Mouse (Mus musculus) embryonic facial prominence, embryonic 12.5 days (tissue): Measurements from ENCODE around the gene App. TPM values are rescaled to one million over a fixed set of nuclear protein-coding genes. Genes with fewer than 3 reads are reported as not detected.

ENCODE experiments used
- ATAC-seq: fragments of 200-750 bp; cut with Nextera tagmentation; 2 replicates; pipeline ENCODE4 v1.8.0; 2017; ENCODE audit not compliant: insufficient number of reproducible peaks, insufficient read depth, low FRiP score, low TSS enrichment
- H3K27ac ChIP-seq: fragments of 300-500 bp; sonication (generic); 2 replicates; pipeline ENCODE4 v1.5.1; 2016; ENCODE audit warnings: mild to moderate bottlenecking
- H3K27me3 ChIP-seq: fragments of 300-500 bp; sonication (generic); 2 replicates; pipeline ENCODE4 v1.6.1; 2016; ENCODE audit warnings: mild to moderate bottlenecking, moderate library complexity
- H3K36me3 ChIP-seq: fragments of 300-500 bp; sonication (generic); 2 replicates; pipeline ENCODE4 v1.6.1; 2016; ENCODE audit warnings: mild to moderate bottlenecking
- H3K4me1 ChIP-seq: fragments of 300-500 bp; sonication (generic); 2 replicates; pipeline ENCODE4 v1.6.1; 2016
- H3K4me2 ChIP-seq: fragments of 300-500 bp; sonication (generic); replicated peaks from 2 replicates; pipeline ENCODE4 v1.6.1; 2016; ENCODE audit warnings: mild to moderate bottlenecking, moderate library complexity
- H3K4me3 ChIP-seq: fragments of 300-500 bp; sonication (generic); 2 replicates; pipeline ENCODE4 v1.5.1; 2016; ENCODE audit warnings: mild to moderate bottlenecking
- H3K9ac ChIP-seq: fragments of 300-500 bp; sonication (generic); 2 replicates; pipeline ENCODE4 v1.6.1; 2016; ENCODE audit warnings: mild to moderate bottlenecking, moderate library complexity
- H3K9me3 ChIP-seq: fragments of 300-500 bp; sonication (generic); 2 replicates; pipeline ENCODE4 v1.6.1; 2016; ENCODE audit warnings: mild to moderate bottlenecking, moderate library complexity
- WGBS: fragments of 180-500 bp; shearing (Covaris S2); methylation state at CpG from one replicate; pipeline ENCODE4 v1.1.7; 2016; 5-methylcytosine and 5-hydroxymethylcytosine counted together
- polyA plus RNA-seq: library from polyadenylated mRNA; unstranded; fragments of >200 nt; fragmentation: Nextera tagmentation; extraction: Ambion mirVana; gene quantifications from 2 replicates; pipeline ENCODE4 v1.2.1, GENCODE M21; 2016

The App gene
- polyA plus RNA-seq: 197 and 224 TPM in 2 replicates

- Histone ChIP-seq H3K4me1 (peaks cover 23% of the 10 kb centered on the region), H3K4me3 (peak within 1 kb of the TSS; percentile 92), H3K27me3 (no peaks in the 10 kb centered on the region), H3K36me3 (no peaks in the 10 kb centered on the region), H3K9ac (peak within 1 kb of the TSS; percentile 91), H3K27ac (peak within 1 kb of the TSS; percentile 91), H3K9me3 (no peaks in the 10 kb centered on the region), H3K4me2 (peak within 1 kb of the TSS; percentile 63)
- ATAC-seq: peak; percentile 61
- under 1% methylated on average over 76 of the region's 78 CpGs for WGBS
These were observed at the start of gene App for GRCm38 (mm10) chr16:85173373-85174081. Gene App, minus strand, starts transcription at chr16:85173766.

GRCm38 (mm10) chr16:85215846-85216245, 42.3 kb upstream of the App start:
- WGBS: 74% methylated on average over 9 of the region's 9 CpGs
- Histone ChIP-seq H3K36me3 (no peaks in the 10 kb centered on the region), H3K4me1 (0 out of 2 replicates have a peak, but pooled peaks cover 2% of the 10 kb centered on the region), H3K4me3 (no peak overlapping the region), H3K27me3 (no peaks in the 10 kb centered on the region), H3K27ac (no peak overlapping the region), H3K9me3 (no peaks in the 10 kb centered on the region), H3K9ac (no peak overlapping the region), H3K4me2 (no peak overlapping the region)
- no peak for ATAC-seq

GRCm38 (mm10) chr16:85215173-85215572, 41.6 kb upstream of the App start:
- no peak for ATAC-seq
- H3K9me3 ChIP-seq: no peaks in the 10 kb centered on the region
- WGBS: 72% methylated on average over 9 of the region's 9 CpGs
- H3K9ac ChIP-seq: no peak overlapping the region
- H3K27me3 ChIP-seq: no peaks in the 10 kb centered on the region
- no peak overlapping the region for H3K4me3 ChIP-seq
- 0 out of 2 replicates have a peak, but pooled peaks cover 2% of the 10 kb centered on the region for H3K4me1 ChIP-seq
- no peak overlapping the region for H3K4me2 ChIP-seq
- H3K36me3 ChIP-seq: no peaks in the 10 kb centered on the region
- no peak overlapping the region for H3K27ac ChIP-seq

GRCm38 (mm10) chr16:85195622-85196021, 22.1 kb upstream of the App start:
- ATAC-seq: no peak
- WGBS: 85% methylated on average over 6 of the region's 6 CpGs
- Histone ChIP-seq H3K9ac (no peak overlapping the region), H3K27ac (no peak overlapping the region), H3K9me3 (no peaks in the 10 kb centered on the region), H3K4me2 (no peak overlapping the region), H3K36me3 (no peaks in the 10 kb centered on the region), H3K27me3 (no peaks in the 10 kb centered on the region), H3K4me1 (no peaks in the 10 kb centered on the region), H3K4me3 (no peak overlapping the region)

- no peak for ATAC-seq
- H3K9ac ChIP-seq: no peak overlapping the region
- H3K9me3 ChIP-seq: no peaks in the 10 kb centered on the region
- no peak overlapping the region for H3K27ac ChIP-seq
- H3K4me1 ChIP-seq: no peaks in the 10 kb centered on the region
- H3K4me3 ChIP-seq: no peak overlapping the region
- H3K36me3 ChIP-seq: no peaks in the 10 kb centered on the region
- no peaks in the 10 kb centered on the region for H3K27me3 ChIP-seq
- 87% methylated on average over 6 of the region's 6 CpGs for WGBS
- H3K4me2 ChIP-seq: no peak overlapping the region
These were observed 21.6 kb upstream of the App start for GRCm38 (mm10) chr16:85195167-85195566.

GRCm38 (mm10) chr16:85181502-85181901, 7.9 kb upstream of the App start:
- ATAC-seq: no peak
- no peaks in the 10 kb centered on the region for H3K9me3 ChIP-seq
- H3K27me3 ChIP-seq: no peaks in the 10 kb centered on the region
- peaks cover 6% of the 10 kb centered on the region; the same call in 1 of the 2 replicates for H3K4me1 ChIP-seq
- H3K9ac ChIP-seq: no peak overlapping the region
- H3K4me3 ChIP-seq: no peak overlapping the region
- H3K4me2 ChIP-seq: no peak overlapping the region
- H3K36me3 ChIP-seq: no peaks in the 10 kb centered on the region
- WGBS: 58% methylated on average over 3 of the region's 3 CpGs
- no peak overlapping the region for H3K27ac ChIP-seq

- Histone ChIP-seq H3K9me3 (no peaks in the 10 kb centered on the region), H3K4me2 (no peak overlapping the region), H3K27ac (no peak overlapping the region), H3K4me1 (peaks cover 6% of the 10 kb centered on the region; the same call in 1 of the 2 replicates), H3K36me3 (no peaks in the 10 kb centered on the region), H3K9ac (no peak overlapping the region), H3K27me3 (no peaks in the 10 kb centered on the region), H3K4me3 (no peak overlapping the region)
- ATAC-seq: no peak
- WGBS: 72% methylated on average over 3 of the region's 3 CpGs
These were observed 7.1 kb upstream of the App start for GRCm38 (mm10) chr16:85180710-85181109.

GRCm38 (mm10) chr16:85176666-85177065, 3.1 kb upstream of the App start:
- H3K27me3 ChIP-seq: no peaks in the 10 kb centered on the region
- H3K9me3 ChIP-seq: no peaks in the 10 kb centered on the region
- peaks cover 6% of the 10 kb centered on the region; the same call in 1 of the 2 replicates for H3K4me1 ChIP-seq
- H3K4me3 ChIP-seq: no peak overlapping the region
- no peak for ATAC-seq
- no peaks in the 10 kb centered on the region for H3K36me3 ChIP-seq
- no peak overlapping the region for H3K27ac ChIP-seq
- H3K9ac ChIP-seq: no peak overlapping the region
- no peak overlapping the region for H3K4me2 ChIP-seq
- WGBS: 18% methylated on average over 3 of the region's 3 CpGs

GRCm38 (mm10) chr16:85172571-85173372, 794 bp downstream of the App start:
- under 1% methylated on average over 66 of the region's 68 CpGs for WGBS
- Histone ChIP-seq H3K4me3 (peak overlapping the region; percentile 92), H3K4me2 (peak overlapping the region; percentile 63), H3K36me3 (peaks cover 1% of the 10 kb centered on the region; the same call in 1 of the 2 replicates), H3K9me3 (no peaks in the 10 kb centered on the region), H3K4me1 (peaks cover 24% of the 10 kb centered on the region), H3K9ac (peak overlapping the region; percentile 91), H3K27me3 (no peaks in the 10 kb centered on the region), H3K27ac (peak overlapping the region; percentile 91)
- peak; percentile 78 for ATAC-seq

GRCm38 (mm10) chr16:85171976-85172570, 1.5 kb downstream of the App start:
- H3K4me2 ChIP-seq: peak overlapping the region; percentile 63
- under 1% methylated on average over 10 of the region's 10 CpGs for WGBS
- H3K27me3 ChIP-seq: no peaks in the 10 kb centered on the region
- ATAC-seq: peak; percentile 49
- peak overlapping the region; percentile 91 for H3K27ac ChIP-seq
- H3K4me1 ChIP-seq: peaks cover 23% of the 10 kb centered on the region
- peaks cover 7% of the 10 kb centered on the region; the same call in 1 of the 2 replicates for H3K36me3 ChIP-seq
- H3K4me3 ChIP-seq: peak overlapping the region; percentile 92
- no peaks in the 10 kb centered on the region for H3K9me3 ChIP-seq
- H3K9ac ChIP-seq: peak overlapping the region; percentile 91

- H3K4me1 ChIP-seq: peaks cover 18% of the 10 kb centered on the region
- H3K27ac ChIP-seq: no peak overlapping the region
- no peaks in the 10 kb centered on the region for H3K9me3 ChIP-seq
- peak overlapping the region; percentile 19; the same call in 1 of the 2 replicates for H3K9ac ChIP-seq
- H3K27me3 ChIP-seq: no peaks in the 10 kb centered on the region
- H3K36me3 ChIP-seq: peaks cover 7% of the 10 kb centered on the region; the same call in 1 of the 2 replicates
- WGBS: 51% methylated on average over 19 of the region's 19 CpGs
- peak overlapping the region; percentile 22 for H3K4me3 ChIP-seq
- peak overlapping the region; percentile 44 for H3K4me2 ChIP-seq
- no peak for ATAC-seq
These were observed 2.6 kb downstream of the App start for GRCm38 (mm10) chr16:85170826-85171510.
